Mouse (Mus musculus) brown adipose tissue, adult 24 weeks (tissue): ENCODE results near the gene Itprid2. TPM values are rescaled to one million over a fixed set of nuclear protein-coding genes. Genes with fewer than 3 reads are reported as not detected.

Experiments
- H3K27ac ChIP-seq: fragments of 200-500 bp; replicated peaks from 2 replicates; pipeline ENCODE4 v1.5.1; 2012; ENCODE audit warnings: low read depth, mild to moderate bottlenecking, low read length
- H3K4me1 ChIP-seq: fragments of 200-500 bp; 2 replicates; pipeline ENCODE4 v1.6.1; 2012; ENCODE audit warnings: low read length, mixed read lengths; ENCODE audit not compliant: control insufficient read depth, insufficient read depth, insufficient read length
- H3K4me3 ChIP-seq: fragments of 200-500 bp; 2 replicates; pipeline ENCODE4 v1.5.1; 2012; ENCODE audit warnings: low read depth, mild to moderate bottlenecking, low read length, moderate library complexity; ENCODE audit not compliant: insufficient read depth
- polyA plus RNA-seq: library from polyadenylated mRNA; stranded (reverse); fragments of >200 nt; gene quantifications from 2 replicates; pipeline ENCODE4 v1.2.4, GENCODE M21; 2012; ENCODE audit not compliant: missing spikeins, insufficient read depth, insufficient read length

The Itprid2 gene
- polyA plus RNA-seq, 1 experiment: 63.1 TPM

GRCm38 (mm10) chr2:79715925-79716324 lies 80.8 kb downstream of the Itprid2 start:
- no peak overlapping the region for H3K27ac ChIP-seq
- H3K4me1 ChIP-seq: no peaks in the 10 kb centered on the region
- no peak overlapping the region for H3K4me3 ChIP-seq

- no peaks in the 10 kb centered on the region for H3K4me1 ChIP-seq
- H3K4me3 ChIP-seq: no peak overlapping the region
- H3K27ac ChIP-seq: no peak overlapping the region
Observed at GRCm38 (mm10) chr2:79717846-79718245, 82.7 kb downstream of the Itprid2 start.

- no peak overlapping the region for H3K27ac ChIP-seq
- H3K4me3 ChIP-seq: no peak overlapping the region
- H3K4me1 ChIP-seq: no peaks in the 10 kb centered on the region
Observed at GRCm38 (mm10) chr2:79722415-79722814, 87.3 kb downstream of the Itprid2 start.

Other genes with a start within 250 kb of the Itprid2 start
- gene Neurod1, start 178.6 kb upstream of the Itprid2 start, polyA plus RNA-seq: not detected in 2 replicates
- gene Cerkl, start 178.6 kb upstream of the Itprid2 start, polyA plus RNA-seq: 10.6 and 14.3 TPM in 2 replicates
- gene Ppp1r1c, start 72.4 kb downstream of the Itprid2 start, polyA plus RNA-seq: not detected in 2 replicates